9 mouse cellular contexts compared by ENCODE assay signal in the genomic region with DNA sequence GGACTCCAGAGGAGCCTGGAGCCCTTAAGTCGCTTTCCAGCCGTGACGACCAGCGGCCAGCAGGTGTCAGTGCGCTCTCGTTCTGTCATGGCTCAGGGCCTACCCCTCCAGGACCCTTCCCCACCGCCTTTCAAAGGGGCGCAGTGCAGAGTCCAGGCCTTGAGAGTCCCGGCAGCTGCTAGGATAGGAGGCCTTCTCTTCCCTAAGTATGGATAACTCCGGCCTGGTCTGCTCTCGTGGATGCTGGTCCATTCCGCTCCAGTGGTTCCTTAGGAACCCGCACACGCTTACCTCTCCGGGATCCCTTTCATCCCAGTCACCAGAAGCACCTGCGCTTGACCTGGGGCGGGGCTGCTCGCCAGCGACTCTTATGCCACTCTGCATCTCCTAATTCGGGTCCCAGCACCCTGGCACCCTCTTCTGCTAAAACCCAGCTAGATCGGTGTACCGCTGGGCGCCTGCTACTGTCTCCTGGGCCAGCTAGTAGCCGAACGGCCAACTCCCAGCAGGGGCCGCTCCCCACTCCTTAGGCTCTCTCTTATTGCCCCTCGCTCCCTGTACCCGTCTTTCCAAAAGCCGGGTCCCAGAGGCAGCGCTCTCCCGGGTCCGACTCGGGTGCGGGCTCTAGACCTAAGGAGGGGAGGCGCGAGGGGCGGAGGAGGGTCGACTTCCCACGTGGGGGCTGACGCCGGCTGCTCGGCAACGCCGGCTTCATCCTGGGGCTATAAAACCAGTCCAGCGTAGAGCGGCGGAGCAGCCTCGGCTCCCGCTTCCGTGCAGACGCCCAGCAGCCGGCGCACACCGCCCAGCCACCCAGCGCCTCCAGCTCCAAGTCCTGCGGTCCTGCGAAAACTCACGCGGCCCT. TPM values are rescaled to one million over a fixed set of nuclear protein-coding genes. Genes with fewer than 3 reads are reported as not detected.
A peak's percentile ranks its signal among the peaks of the same experiment; 100 is the strongest.
DNase-seq lines count a peak whose midpoint lies in the region; ATAC-seq lines count a peak whose summit lies in the region.
"Had no signal": no experiment of that assay in that cellular context is flagged by ENCODE, and none has a peak within 500 bp of the region (broad histone marks: within the 10 kb centered on the region; RNA-seq: fewer than 3 reads in every experiment).

No protein-coding gene starts in this region.

- H3K27ac ChIP-seq in embryonic facial prominence, embryonic 15.5 days (replicated peaks) = peak overlapping the region; percentile 58; the same call in 1 of the 2 replicates
- H3K27ac ChIP-seq in heart, embryonic 14.5 days (replicated peaks in 1 of 2; ENCODE audit: control insufficient read depth in 1 of 2, insufficient read depth in 1 of 2, low read depth in 2 of 2, low read length in 2 of 2) = no peak overlapping the region
- H3K27ac ChIP-seq in liver, embryonic 11.5 days (ENCODE audit: low read depth, low read length) = no peak overlapping the region
- no peak overlapping the region for H3K27ac ChIP-seq in neural tube, embryonic 11.5 days (ENCODE audit: low read depth, low read length)

- WGBS in embryonic facial prominence, embryonic 15.5 days = under 1% methylated on average over 59 of the region's 59 CpGs
- WGBS in heart, embryonic 14.5 days = under 1% methylated on average over 59 of the region's 59 CpGs
- under 1% methylated on average over 59 of the region's 59 CpGs for WGBS in liver, embryonic 11.5 days
- WGBS in neural tube, embryonic 11.5 days = 0% methylated on average over 59 of the region's 59 CpGs

- H3K4me3 ChIP-seq in embryonic facial prominence, embryonic 15.5 days (replicated peaks) = peak overlapping the region; percentile 57
- H3K4me3 ChIP-seq in heart, embryonic 14.5 days (ENCODE audit: control insufficient read depth in 1 of 2, insufficient read depth in 1 of 2, low read depth in 1 of 2, low read length in 2 of 2) = peak overlapping the region; percentile 55 to 59
- H3K4me3 ChIP-seq in liver, embryonic 11.5 days (ENCODE audit: low read depth, low read length) = peak overlapping the region; percentile 46
- H3K4me3 ChIP-seq in neural tube, embryonic 11.5 days (ENCODE audit: low read depth, low read length) = peak overlapping the region; percentile 54
- H3K4me3 ChIP-seq: erythroblast, embryonic 14.5 days had no signal

- H3K36me3 ChIP-seq in embryonic facial prominence, embryonic 15.5 days = no peaks in the 10 kb centered on the region
- H3K36me3 ChIP-seq in heart, embryonic 14.5 days (ENCODE audit: control insufficient read depth, insufficient read depth, low read length) = no peaks in the 10 kb centered on the region
- no peaks in the 10 kb centered on the region for H3K36me3 ChIP-seq in liver, embryonic 11.5 days (ENCODE audit: control insufficient read depth, insufficient read depth, low read length)
- H3K36me3 ChIP-seq in neural tube, embryonic 11.5 days (ENCODE audit: control insufficient read depth, insufficient read depth, low read length) = no peaks in the 10 kb centered on the region

- peak overlapping the region; percentile 47 for H3K9ac ChIP-seq in embryonic facial prominence, embryonic 15.5 days
- peak overlapping the region; percentile 62 for H3K9ac ChIP-seq in heart, embryonic 14.5 days (ENCODE audit: low read length)
- H3K9ac ChIP-seq in liver, embryonic 11.5 days (ENCODE audit: low read depth, low read length) = peak overlapping the region; percentile 51; the same call in 1 of the 2 replicates
- H3K9ac ChIP-seq in neural tube, embryonic 11.5 days (ENCODE audit: low read length) = peak overlapping the region; percentile 64

- H3K4me1 ChIP-seq in embryonic facial prominence, embryonic 15.5 days = peaks cover 41% of the 10 kb centered on the region
- peaks cover 20 to 34% of the 10 kb centered on the region in 2 experiments for H3K4me1 ChIP-seq in heart, embryonic 14.5 days (ENCODE audit: control insufficient read depth in 2 of 2, insufficient read depth in 2 of 2, low read length in 2 of 2)
- peaks cover 25% of the 10 kb centered on the region for H3K4me1 ChIP-seq in liver, embryonic 11.5 days (replicated peaks; ENCODE audit: control insufficient read depth, insufficient read depth, low read length)
- peaks cover 12% of the 10 kb centered on the region for H3K4me1 ChIP-seq in neural tube, embryonic 11.5 days (ENCODE audit: control insufficient read depth, insufficient read depth, low read length)

- peaks cover 59% of the 10 kb centered on the region for H3K27me3 ChIP-seq in embryonic facial prominence, embryonic 15.5 days
- peaks cover 53% of the 10 kb centered on the region for H3K27me3 ChIP-seq in heart, embryonic 14.5 days (ENCODE audit: control insufficient read depth, insufficient read depth, low read length)
- H3K27me3 ChIP-seq in liver, embryonic 11.5 days (replicated peaks; ENCODE audit: control insufficient read depth, insufficient read depth, low read length) = peaks cover 53% of the 10 kb centered on the region
- peaks cover 34% of the 10 kb centered on the region for H3K27me3 ChIP-seq in neural tube, embryonic 11.5 days (ENCODE audit: control insufficient read depth, insufficient read depth, low read length)

- no peaks in the 10 kb centered on the region for H3K9me3 ChIP-seq in embryonic facial prominence, embryonic 15.5 days (replicated peaks)
- H3K9me3 ChIP-seq in heart, embryonic 14.5 days (ENCODE audit: control insufficient read depth, low read length) = no peaks in the 10 kb centered on the region
- no peaks in the 10 kb centered on the region for H3K9me3 ChIP-seq in liver, embryonic 11.5 days (ENCODE audit: control insufficient read depth, low read length)
- no peaks in the 10 kb centered on the region for H3K9me3 ChIP-seq in neural tube, embryonic 11.5 days (ENCODE audit: control insufficient read depth, low read length)

- peak; percentile 79 for ATAC-seq in embryonic facial prominence, embryonic 15.5 days (ENCODE audit: insufficient number of reproducible peaks, low FRiP score, low TSS enrichment, low read depth)
- ATAC-seq in heart, embryonic 14.5 days (ENCODE audit: insufficient number of reproducible peaks, insufficient read depth, low FRiP score, low read depth) = peak; percentile 58; the same call in 1 of the 2 replicates
- peak; percentile 61 for ATAC-seq in liver, embryonic 11.5 days (replicated peaks; ENCODE audit: low FRiP score)
- peak; percentile 89 for ATAC-seq in neural tube, embryonic 11.5 days (ENCODE audit: insufficient read depth, low FRiP score, low TSS enrichment)

- H3K4me2 ChIP-seq in embryonic facial prominence, embryonic 15.5 days (replicated peaks) = peak overlapping the region; percentile 99
- peak overlapping the region; percentile 100 for H3K4me2 ChIP-seq in heart, embryonic 14.5 days (ENCODE audit: low read length)
- peak overlapping the region; percentile 78 for H3K4me2 ChIP-seq in liver, embryonic 11.5 days
- H3K4me2 ChIP-seq in neural tube, embryonic 11.5 days (ENCODE audit: low read depth) = peak overlapping the region; percentile 100

- peak; percentile 64 for DNase-seq in CD4-positive, CD25-positive, alpha-beta regulatory T cell, adult 2 months (ENCODE audit: low read depth, low spot score)
- peak; percentile 54 for DNase-seq in adrenal gland, postnatal 25 days
- peak; percentile 84 for DNase-seq in kidney, postnatal 10 days
- DNase-seq in liver, embryonic 11.5 days (ENCODE audit: low spot score) = peak; percentile 77
- peak; percentile 93 for DNase-seq in neural tube, embryonic 11.5 days (ENCODE audit: low spot score)
- peak; percentile 48 for DNase-seq in thymus, postnatal 0 days (ENCODE audit: low spot score)

RNA-seq across cellular contexts. Expression of a gene that starts 0.8 kb away (rescaled TPM):
- 0.18 TPM in 1 of 2 replicates, not detected in the other for total RNA-seq in adrenal gland, postnatal 25 days (2021)
- 1.6 and 2.1 TPM in 2 replicates for polyA plus RNA-seq in embryonic facial prominence, embryonic 15.5 days (2015; fragmentation: Nextera tagmentation; extraction: Ambion mirVana)
- polyA plus RNA-seq in heart, embryonic 14.5 days (2014; fragmentation: Nextera tagmentation; extraction: Ambion mirVana) = not detected in 2 replicates
- polyA plus RNA-seq in liver, embryonic 11.5 days (2014; fragmentation: Nextera tagmentation; extraction: Ambion mirVana) = 0.11 and 0.42 TPM in 2 replicates
- polyA plus RNA-seq in neural tube, embryonic 11.5 days (2014; fragmentation: Nextera tagmentation; extraction: Ambion mirVana) = 1.3 and 1.5 TPM in 2 replicates
- 0.46 and 0.51 TPM in 2 replicates for polyA plus RNA-seq in thymus, postnatal 0 days (2015; fragmentation: Nextera tagmentation; extraction: Ambion mirVana)
